Mouse (Mus musculus) limb, embryonic 14.5 days (tissue): ENCODE results near the gene Orai2. TPM values are rescaled to one million over a fixed set of nuclear protein-coding genes. Genes with fewer than 3 reads are reported as not detected.

Source experiments
- ATAC-seq: fragments of 200-750 bp; cut with Nextera tagmentation; 2 replicates; pipeline ENCODE4 v1.8.0; 2017; ENCODE audit warnings: low read depth, moderate number of reproducible peaks, moderate TSS enrichment; ENCODE audit not compliant: low FRiP score
- DNase-seq: peaks from one replicate; pipeline ENCODE4 v3.0.0-alpha.2; 2015; ENCODE audit warnings: low spot score
- H3K27ac ChIP-seq: fragments of 300-500 bp; sonication (generic); replicated peaks from 2 replicates; pipeline ENCODE4 v1.5.1; 2014; ENCODE audit warnings: low read depth, mild to moderate bottlenecking, low read length, moderate library complexity, mixed read lengths
- H3K27me3 ChIP-seq: fragments of 300-500 bp; sonication (generic); 2 replicates; pipeline ENCODE4 v1.6.1; 2014; ENCODE audit warnings: low read length, mixed read lengths; ENCODE audit not compliant: control insufficient read depth, insufficient read depth
- H3K36me3 ChIP-seq: fragments of 300-500 bp; sonication (generic); 2 replicates; pipeline ENCODE4 v1.6.1; 2014; ENCODE audit warnings: mild to moderate bottlenecking, low read length, moderate library complexity, mixed read lengths; ENCODE audit not compliant: control insufficient read depth, insufficient read depth
- H3K4me1 ChIP-seq: fragments of 300-500 bp; sonication (generic); 2 replicates; pipeline ENCODE4 v1.6.1; 2014; ENCODE audit warnings: antibody characterized with exemption, low read length, mixed read lengths; ENCODE audit not compliant: control insufficient read depth, insufficient read depth
- H3K4me2 ChIP-seq: fragments of 300-500 bp; sonication (generic); replicated peaks from 2 replicates; pipeline ENCODE4 v1.6.1; 2014; ENCODE audit warnings: low read depth, mild to moderate bottlenecking, low read length, moderate library complexity; ENCODE audit not compliant: severe bottlenecking
- H3K4me3 ChIP-seq: fragments of 300-500 bp; sonication (generic); replicated peaks from 2 replicates; pipeline ENCODE4 v1.5.1; 2014; ENCODE audit warnings: low read length
- H3K9ac ChIP-seq: fragments of 300-500 bp; sonication (generic); 2 replicates; pipeline ENCODE4 v1.6.1; 2014; ENCODE audit warnings: mild to moderate bottlenecking, low read depth, low read length, moderate library complexity; ENCODE audit not compliant: severe bottlenecking
- H3K9me3 ChIP-seq: fragments of 300-500 bp; sonication (generic); 2 replicates; pipeline ENCODE4 v1.6.1; 2016; ENCODE audit warnings: low read length; ENCODE audit not compliant: control insufficient read depth
- POLR2A ChIP-seq: fragments of 200-500 bp; IDR thresholded peaks from 2 replicates; pipeline ENCODE4 v1.8.0; 2012; ENCODE audit warnings: inconsistent platforms, mild to moderate bottlenecking, moderate library complexity, borderline replicate concordance; ENCODE audit not compliant: insufficient read depth, insufficient read length; ENCODE audit errors: extremely low read depth
- WGBS: fragments of 180-500 bp; shearing (Covaris S2); extraction: QIAGEN DNeasy Blood & Tissue Kit; methylation state at CpG from one replicate; pipeline ENCODE4 v1.1.7; 2014; 5-methylcytosine and 5-hydroxymethylcytosine counted together
- polyA plus RNA-seq, 2 experiments: library from polyadenylated mRNA; depleted of rRNA in 1 of 2; stranded (reverse) in 1 of 2; unstranded in 1 of 2; fragments of >200 nt; fragmentation: Nextera tagmentation in 1 of 2; extraction: Ambion mirVana in 1 of 2; gene quantifications; 2 replicates each; pipeline versions ENCODE4 v1.2.1 to v1.2.3; 2012 to 2014

Gene Orai2
- polyA plus RNA-seq, 2 experiments = 9.0 to 13.7 TPM

- H3K9ac ChIP-seq = no peak overlapping the region
- 67% methylated on average over 8 of the region's 8 CpGs for WGBS
- ATAC-seq = no peak
- no peak for DNase-seq
- H3K27ac ChIP-seq = no peak overlapping the region
- no peak overlapping the region for H3K4me3 ChIP-seq
- H3K27me3 ChIP-seq = no peaks in the 10 kb centered on the region
- H3K4me2 ChIP-seq = no peak overlapping the region
- no peaks in the 10 kb centered on the region for H3K9me3 ChIP-seq
- no peaks in the 10 kb centered on the region for H3K4me1 ChIP-seq
- TF ChIP-seq POLR2A = no peak
- H3K36me3 ChIP-seq = no peaks in the 10 kb centered on the region
Measured at GRCm38 (mm10) chr5:136147704-136148103, 22.8 kb downstream of the Orai2 start.

GRCm38 (mm10) chr5:136146936-136147335 is 23.6 kb downstream of the Orai2 start:
- H3K36me3 ChIP-seq = peaks cover 6% of the 10 kb centered on the region
- ATAC-seq = no peak
- 94% methylated on average over 1 of the region's 1 CpGs for WGBS
- no peaks in the 10 kb centered on the region for H3K9me3 ChIP-seq
- no peak for TF ChIP-seq POLR2A
- no peaks in the 10 kb centered on the region for H3K27me3 ChIP-seq
- no peak overlapping the region for H3K4me2 ChIP-seq
- H3K9ac ChIP-seq = no peak overlapping the region
- DNase-seq = no peak
- no peak overlapping the region for H3K27ac ChIP-seq
- H3K4me3 ChIP-seq = no peak overlapping the region
- no peaks in the 10 kb centered on the region for H3K4me1 ChIP-seq

- Histone ChIP-seq H3K4me1 (no peaks in the 10 kb centered on the region), H3K36me3 (peaks cover 26% of the 10 kb centered on the region), H3K27ac (no peak overlapping the region), H3K4me3 (no peak overlapping the region), H3K9me3 (no peaks in the 10 kb centered on the region), H3K27me3 (no peaks in the 10 kb centered on the region), H3K9ac (no peak overlapping the region), H3K4me2 (no peak overlapping the region)
- DNase-seq (no peak), ATAC-seq (no peak)
- WGBS = 57% methylated on average over 12 of the region's 12 CpGs
- no peak for TF ChIP-seq POLR2A
Measured at GRCm38 (mm10) chr5:136144606-136145430, 25.7 kb downstream of the Orai2 start.

GRCm38 (mm10) chr5:136143161-136143755 is 27.3 kb downstream of the Orai2 start:
- H3K4me3 ChIP-seq = no peak overlapping the region
- no peak overlapping the region for H3K4me2 ChIP-seq
- no peaks in the 10 kb centered on the region for H3K9me3 ChIP-seq
- WGBS = 90% methylated on average over 6 of the region's 6 CpGs
- H3K27me3 ChIP-seq = no peaks in the 10 kb centered on the region
- no peak for TF ChIP-seq POLR2A
- H3K27ac ChIP-seq = no peak overlapping the region
- no peak for DNase-seq
- no peak for ATAC-seq
- no peaks in the 10 kb centered on the region for H3K4me1 ChIP-seq
- no peak overlapping the region for H3K9ac ChIP-seq
- H3K36me3 ChIP-seq = peaks cover 38% of the 10 kb centered on the region

GRCm38 (mm10) chr5:136142746-136143145 is 27.8 kb downstream of the Orai2 start:
- DNase-seq (no peak), ATAC-seq (no peak)
- Histone ChIP-seq H3K4me1 (no peaks in the 10 kb centered on the region), H3K27ac (no peak overlapping the region), H3K4me2 (no peak overlapping the region), H3K27me3 (no peaks in the 10 kb centered on the region), H3K9ac (no peak overlapping the region), H3K9me3 (no peaks in the 10 kb centered on the region), H3K4me3 (no peak overlapping the region), H3K36me3 (peaks cover 38% of the 10 kb centered on the region)
- no peak for TF ChIP-seq POLR2A
- 87% methylated on average over 5 of the region's 5 CpGs for WGBS
